Mouse (Mus musculus) myocyte (in vitro differentiated cells): ENCODE measurements around the gene Gm28308.

Experiments
- CEBPB ChIP-seq: IDR thresholded peaks from 2 replicates; pipeline ENCODE4 v1.6.1; 2011; ENCODE audit warnings: mild to moderate bottlenecking, moderate library complexity; ENCODE audit not compliant: poor library complexity, insufficient read depth, severe bottlenecking
- E2F4 ChIP-seq: IDR thresholded peaks from one replicate; pipeline ENCODE4 v1.6.1; 2011; ENCODE audit warnings: mild to moderate bottlenecking, control low read depth, moderate library complexity; ENCODE audit not compliant: insufficient read depth
- MAX ChIP-seq: IDR thresholded peaks from one replicate; pipeline ENCODE4 v1.6.1; 2011; ENCODE audit warnings: low read depth, mild to moderate bottlenecking, control low read depth
- MYOD1 ChIP-seq, 3 experiments: IDR thresholded peaks; one replicate each; pipeline ENCODE4 v1.6.1; 2011; ENCODE audit warnings: control low read depth in 2 of 3, low read depth in 2 of 3, mild to moderate bottlenecking in 2 of 3, moderate library complexity in 1 of 3; ENCODE audit not compliant: insufficient read length in 2 of 3, control insufficient read depth in 1 of 3
- MYOG ChIP-seq, 3 experiments: IDR thresholded peaks; one replicate each; pipeline ENCODE4 v1.6.1; 2011; ENCODE audit warnings: control low read depth in 2 of 3, low read depth in 2 of 3, mild to moderate bottlenecking in 2 of 3; ENCODE audit not compliant: insufficient read length in 2 of 3, control insufficient read depth in 1 of 3, insufficient read depth in 1 of 3
- POLR2A ChIP-seq: IDR thresholded peaks from one replicate; pipeline ENCODE4 v1.6.1; 2011; ENCODE audit warnings: low read depth, mild to moderate bottlenecking, control low read depth, moderate library complexity; ENCODE audit not compliant: insufficient read length
- POLR2AphosphoS2 ChIP-seq: IDR thresholded peaks from one replicate; pipeline ENCODE4 v1.6.1; 2011; ENCODE audit warnings: low read depth, control low read depth; ENCODE audit not compliant: insufficient read length
- REST ChIP-seq: IDR thresholded peaks from one replicate; pipeline ENCODE4 v1.6.1; 2011; ENCODE audit warnings: mild to moderate bottlenecking, control low read depth, moderate library complexity; ENCODE audit not compliant: insufficient read depth, insufficient read length
- SRF ChIP-seq: IDR thresholded peaks from one replicate; pipeline ENCODE4 v1.6.1; 2011; ENCODE audit warnings: low read depth; ENCODE audit not compliant: control insufficient read depth, insufficient read length
- TCF12 ChIP-seq: IDR thresholded peaks from one replicate; pipeline ENCODE4 v1.6.1; 2011; ENCODE audit warnings: mild to moderate bottlenecking, control low read depth; ENCODE audit not compliant: poor library complexity, insufficient read depth, severe bottlenecking
- TCF3 ChIP-seq: IDR thresholded peaks from one replicate; pipeline ENCODE4 v1.6.1; 2011; ENCODE audit warnings: low read depth, control low read depth; ENCODE audit not compliant: insufficient read length
- USF1 ChIP-seq: IDR thresholded peaks from one replicate; pipeline ENCODE4 v1.6.1; 2011; ENCODE audit warnings: low read depth, mild to moderate bottlenecking, control low read depth, moderate library complexity

- TF ChIP-seq POLR2A (no peak), POLR2AphosphoS2 (no peak), MAX (no peak), TCF12 (no peak), SRF (no peak), CEBPB (no peak), USF1 (no peak), E2F4 (no peak), REST (no peak), TCF3 (no peak), MYOD1 (IDR thresholded peaks at IDR 0.05; ENCODE audit: control insufficient read depth in 1 of 3, insufficient read length in 2 of 3, low read depth in 2 of 3) (no peak), MYOG (IDR thresholded peaks at IDR 0.05; ENCODE audit: control insufficient read depth in 1 of 3, insufficient read depth in 1 of 3, insufficient read length in 2 of 3, low read depth in 2 of 3) (no peak)
Observed at GRCm38 (mm10) chr6:52190906-52191810, 22.0 kb downstream of the Gm28308 start, which contains the start of gene Hoxa4.
